Mouse (Mus musculus): ENCODE results near the gene Shf. TPM values are rescaled to one million over a fixed set of nuclear protein-coding genes. Genes with fewer than 3 reads are reported as not detected.
A peak's percentile ranks its signal among the peaks of the same experiment; 100 is the strongest.
"Not testable (repeated sequence)": the region's sequence is repeated elsewhere in the genome, so short reads cannot be mapped to it uniquely, and the experiment has no call there.

Shf gene
- 11.2 and 12.0 TPM in 2 replicates for polyA plus RNA-seq (2015; fragmentation: Nextera tagmentation; extraction: Ambion mirVana)

DNA sequence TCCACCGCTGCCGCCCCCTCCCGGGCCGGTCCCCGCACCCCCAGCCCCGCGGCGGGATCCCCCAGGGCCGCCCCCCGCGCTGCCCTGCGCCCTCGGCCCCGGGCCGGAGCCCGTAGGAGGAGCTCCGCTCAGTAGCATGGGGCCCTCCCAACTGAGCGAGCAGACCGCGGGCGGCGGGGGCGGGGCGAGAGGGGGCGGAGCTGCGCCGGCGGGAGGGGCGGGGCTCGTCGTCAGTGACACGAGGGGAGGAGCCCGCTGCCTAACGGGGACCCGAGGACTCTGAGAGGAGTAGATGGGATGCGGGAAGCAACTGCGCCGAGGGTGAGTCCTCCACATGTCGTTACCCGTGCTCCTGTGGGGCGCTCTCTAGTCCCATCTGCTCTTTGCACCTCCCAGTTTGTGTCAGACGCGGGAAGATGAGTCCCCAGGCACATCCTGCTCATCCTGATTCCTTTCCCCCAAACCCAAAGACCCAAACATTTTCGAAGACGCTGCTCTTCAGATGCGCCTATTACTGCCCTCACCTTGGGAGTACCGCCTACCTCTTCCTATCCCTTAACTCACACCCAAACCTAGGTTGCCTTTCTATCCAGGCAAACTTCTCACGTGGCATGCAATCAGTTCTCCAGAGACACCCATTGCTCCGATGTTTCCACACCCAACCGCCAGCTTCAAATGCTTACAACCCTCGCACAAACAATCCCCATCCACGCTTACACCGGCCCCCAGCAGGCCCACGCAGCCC lies at the start of gene Shf:
Shf (minus strand) TSS at position 168 of the 745 bp plus-strand sequence.
- Histone ChIP-seq H3K9me3 (replicated peaks) (no peaks in the 10 kb centered on the region), H3K9ac (replicated peaks) (peak within 1 kb of the TSS; percentile 96), H3K27me3 (replicated peaks) (no peaks in the 10 kb centered on the region), H3K4me3 (replicated peaks) (peak within 1 kb of the TSS; percentile 91), H3K4me2 (peak within 1 kb of the TSS; percentile 68), H3K27ac (replicated peaks) (peak within 1 kb of the TSS; percentile 78), H3K36me3 (no peaks in the 10 kb centered on the region), H3K4me1 (peaks cover 38% of the 10 kb centered on the region)
- ATAC-seq (ENCODE audit: low FRiP score), result peak; percentile 92
- WGBS, result under 1% methylated on average over 30 of the region's 54 CpGs

DNA sequence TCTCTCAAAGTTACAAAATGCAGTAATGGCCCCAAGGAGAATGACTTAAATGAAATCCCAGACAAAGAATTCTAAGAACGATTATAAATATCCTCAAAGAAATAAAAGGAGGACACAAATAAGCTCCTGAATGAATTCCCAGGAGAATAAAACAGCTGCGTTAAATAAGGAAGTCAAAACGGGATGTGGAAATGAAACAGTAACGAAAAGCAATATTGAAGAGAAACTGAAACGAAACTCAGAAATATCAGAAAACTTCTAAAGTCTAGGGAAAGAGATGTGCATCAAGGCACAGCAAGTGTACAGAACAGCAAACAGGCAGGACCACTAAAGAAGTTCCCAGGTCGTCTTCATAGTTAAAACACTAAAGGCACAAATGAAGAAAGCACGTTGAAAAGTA lies 40.0 kb upstream of the Shf start:
- Histone ChIP-seq H3K36me3 (no peaks in the 10 kb centered on the region), H3K27ac (replicated peaks) (no peak overlapping the region), H3K4me3 (replicated peaks) (no peak overlapping the region), H3K9me3 (replicated peaks) (no peaks in the 10 kb centered on the region), H3K27me3 (replicated peaks) (no peaks in the 10 kb centered on the region), H3K4me2 (no peak overlapping the region), H3K9ac (replicated peaks) (no peak overlapping the region), H3K4me1 (no peaks in the 10 kb centered on the region)
- WGBS, result 82% methylated on average over 7 of the region's 7 CpGs
- ATAC-seq (ENCODE audit: low FRiP score), result no peak

DNA sequence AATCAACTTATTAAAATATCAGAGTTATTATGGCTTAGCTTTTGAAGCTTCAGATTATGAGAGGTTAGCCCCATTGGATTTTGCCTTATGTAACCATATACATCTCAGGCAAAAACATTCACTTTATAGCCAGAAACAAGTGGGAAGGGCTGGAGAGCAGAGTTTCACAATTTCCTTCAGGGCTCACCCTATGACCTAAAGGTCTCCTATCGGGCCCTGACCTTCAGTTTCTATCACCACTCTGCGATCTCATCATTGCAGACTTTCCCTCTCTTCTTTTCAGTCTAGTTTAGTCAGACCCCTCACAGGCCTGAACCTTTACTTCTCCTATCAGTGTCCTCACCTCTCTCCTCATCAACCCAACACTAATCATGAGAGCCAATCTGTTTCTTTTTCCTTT lies 38.6 kb upstream of the Shf start:
- 90% methylated on average over 2 of the region's 2 CpGs for WGBS
- Histone ChIP-seq H3K4me2 (no peak overlapping the region), H3K27me3 (replicated peaks) (no peaks in the 10 kb centered on the region), H3K4me1 (no peaks in the 10 kb centered on the region), H3K27ac (replicated peaks) (no peak overlapping the region), H3K9me3 (replicated peaks) (no peaks in the 10 kb centered on the region), H3K4me3 (replicated peaks) (no peak overlapping the region), H3K36me3 (no peaks in the 10 kb centered on the region), H3K9ac (replicated peaks) (no peak overlapping the region)
- ATAC-seq (ENCODE audit: low FRiP score), result no peak

DNA sequence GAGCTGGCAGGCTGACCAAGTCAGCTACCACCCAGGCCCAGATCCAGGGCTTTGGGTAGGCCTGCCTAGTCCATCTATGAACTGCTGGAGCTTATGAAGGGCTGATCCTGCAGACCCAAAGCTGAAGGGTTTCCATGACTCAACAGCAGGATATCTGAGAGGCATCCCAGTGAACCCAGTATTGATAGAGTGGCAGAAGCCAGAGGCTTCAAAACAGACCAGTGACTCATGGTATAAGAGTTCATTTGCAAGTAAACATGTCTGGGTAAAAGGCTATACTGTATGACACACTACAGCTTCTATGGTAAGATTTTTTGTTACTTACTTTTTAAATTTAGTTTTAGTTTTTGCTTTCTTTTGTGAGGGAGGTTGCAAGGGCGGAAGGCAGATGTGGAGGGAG lies 27.2 kb upstream of the Shf start:
- ATAC-seq (ENCODE audit: low FRiP score), result no peak

DNA sequence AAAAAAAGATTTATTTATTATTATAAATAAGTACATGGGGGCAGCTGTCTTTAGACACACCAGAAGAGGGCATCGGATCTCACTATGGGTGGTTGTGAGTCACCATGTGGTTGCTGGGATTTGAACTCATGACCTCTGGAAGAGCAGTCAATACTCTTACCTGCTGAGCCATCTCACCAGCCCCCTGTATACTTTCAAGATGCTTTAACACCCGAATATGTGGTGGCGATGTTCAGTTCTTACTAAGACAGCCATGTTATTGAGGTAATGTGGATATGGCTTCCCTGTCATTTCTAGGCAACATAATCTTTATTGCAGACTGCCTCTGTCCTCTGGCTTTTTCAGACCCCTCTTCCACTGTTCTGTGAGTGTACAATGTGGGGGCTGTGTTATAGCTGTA lies 18.2 kb upstream of the Shf start:
- not testable (repeated sequence) for H3K4me2 ChIP-seq; H3K9me3 ChIP-seq (replicated peaks); ATAC-seq (ENCODE audit: low FRiP score); H3K9ac ChIP-seq (replicated peaks); H3K27me3 ChIP-seq (replicated peaks); H3K4me3 ChIP-seq (replicated peaks); H3K4me1 ChIP-seq; H3K36me3 ChIP-seq; H3K27ac ChIP-seq (replicated peaks)
- 96% methylated on average over 3 of the region's 3 CpGs for WGBS

More for the DNA sequence above, 27.2 kb upstream of the Shf start:
- Histone ChIP-seq H3K4me2 (no peak overlapping the region), H3K27me3 (replicated peaks) (no peaks in the 10 kb centered on the region), H3K4me3 (replicated peaks) (no peak overlapping the region), H3K36me3 (no peaks in the 10 kb centered on the region), H3K27ac (replicated peaks) (no peak overlapping the region), H3K4me1 (no peaks in the 10 kb centered on the region), H3K9me3 (replicated peaks) (no peaks in the 10 kb centered on the region), H3K9ac (replicated peaks) (no peak overlapping the region)
- WGBS, result 97% methylated on average over 1 of the region's 1 CpGs

DNA sequence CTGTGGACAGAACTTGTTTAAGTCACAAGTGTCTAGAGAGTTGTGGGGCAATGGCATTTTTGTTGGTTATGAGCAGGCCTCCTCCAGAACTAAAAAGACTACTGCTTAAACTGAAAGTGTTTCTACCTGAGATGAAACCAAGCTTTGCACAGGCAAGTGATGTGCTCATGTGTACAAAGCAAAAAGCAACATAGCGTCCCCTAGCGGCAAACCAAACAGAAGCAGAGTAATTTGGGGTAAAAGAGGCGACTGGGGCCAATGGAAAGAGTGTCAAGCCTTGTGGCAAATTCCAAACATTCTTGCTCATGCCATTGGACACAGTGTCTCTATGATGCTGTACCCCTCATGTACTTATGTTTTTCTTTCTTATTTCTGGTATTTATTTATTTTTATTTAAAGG lies 16.1 kb upstream of the Shf start:
- H3K4me3 ChIP-seq (replicated peaks), result no peak overlapping the region
- H3K9ac ChIP-seq (replicated peaks), result no peak overlapping the region
- no peaks in the 10 kb centered on the region for H3K36me3 ChIP-seq
- H3K4me1 ChIP-seq, result no peaks in the 10 kb centered on the region
- no peaks in the 10 kb centered on the region for H3K9me3 ChIP-seq (replicated peaks)
- WGBS, result 45% methylated on average over 3 of the region's 3 CpGs
- H3K4me2 ChIP-seq, result no peak overlapping the region
- ATAC-seq (ENCODE audit: low FRiP score), result no peak
- H3K27me3 ChIP-seq (replicated peaks), result no peaks in the 10 kb centered on the region
- H3K27ac ChIP-seq (replicated peaks), result no peak overlapping the region

DNA sequence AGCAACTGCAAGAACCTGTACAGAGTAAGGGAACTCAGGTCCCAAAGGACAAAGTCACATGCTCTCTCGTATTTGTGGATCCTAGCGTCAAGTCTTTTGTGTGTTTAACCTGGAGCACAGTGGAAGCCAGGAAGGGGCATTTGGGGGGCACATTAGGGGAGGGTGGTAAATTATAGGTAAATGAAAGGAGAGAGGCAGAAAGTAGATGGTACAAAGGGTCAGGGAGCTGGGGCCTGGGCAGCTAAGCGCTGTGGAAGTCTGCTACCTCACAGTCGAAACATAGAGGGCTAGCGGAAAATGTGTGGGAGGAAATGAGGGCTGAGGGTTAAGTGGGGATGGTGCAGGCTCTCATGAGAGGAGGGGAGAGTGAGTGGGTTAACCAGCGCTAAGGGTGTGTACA lies 13.2 kb upstream of the Shf start:
- Histone ChIP-seq H3K4me3 (replicated peaks) (no peak overlapping the region), H3K27ac (replicated peaks) (no peak overlapping the region), H3K9me3 (replicated peaks) (no peaks in the 10 kb centered on the region), H3K4me1 (peaks cover 8% of the 10 kb centered on the region; the same call in 1 of the 2 replicates), H3K4me2 (no peak overlapping the region), H3K9ac (replicated peaks) (no peak overlapping the region), H3K36me3 (no peaks in the 10 kb centered on the region), H3K27me3 (replicated peaks) (no peaks in the 10 kb centered on the region)
- WGBS, result 78% methylated on average over 6 of the region's 6 CpGs
- ATAC-seq (ENCODE audit: low FRiP score), result no peak

DNA sequence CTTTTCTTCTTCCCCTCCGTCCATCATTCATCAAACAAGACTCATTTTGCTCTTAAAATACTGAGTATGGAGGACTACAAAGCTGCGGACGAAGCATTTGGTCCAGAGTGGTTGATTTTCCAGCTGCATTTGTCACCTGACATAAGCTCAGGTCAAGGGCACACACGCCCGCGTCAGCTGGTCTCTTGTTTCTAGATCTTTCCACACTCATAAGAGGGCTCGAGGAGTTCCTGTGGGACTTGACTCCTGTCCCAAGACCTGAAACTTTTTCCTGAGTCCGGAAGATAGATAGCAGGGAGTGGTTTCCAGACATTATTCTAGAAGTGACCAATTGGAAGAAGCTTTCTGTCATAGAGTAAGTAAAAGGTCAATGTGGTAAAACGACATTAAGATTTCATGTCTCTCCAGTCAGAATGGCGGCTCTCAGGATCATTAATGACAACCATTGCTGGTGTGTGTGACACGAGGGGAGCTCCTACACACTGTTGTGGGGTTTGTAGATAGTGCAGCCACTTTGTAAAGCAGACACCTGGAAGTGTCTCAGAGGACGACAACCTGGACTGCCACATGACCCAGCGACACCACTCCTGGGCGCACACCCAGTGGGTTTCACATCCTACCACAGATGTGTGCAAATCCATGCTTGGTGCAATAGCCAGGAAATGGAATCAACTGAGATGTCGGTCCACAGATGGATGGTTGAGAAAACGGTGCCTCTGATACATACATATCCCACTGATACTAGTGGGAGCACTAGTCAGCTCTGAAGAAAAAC lies 12.6 kb upstream of the Shf start:
- Histone ChIP-seq H3K27me3 (replicated peaks) (no peaks in the 10 kb centered on the region), H3K4me1 (peaks cover 8% of the 10 kb centered on the region; the same call in 1 of the 2 replicates), H3K36me3 (no peaks in the 10 kb centered on the region), H3K27ac (replicated peaks) (no peak overlapping the region), H3K4me2 (no peak overlapping the region), H3K9ac (replicated peaks) (no peak overlapping the region), H3K4me3 (replicated peaks) (no peak overlapping the region), H3K9me3 (replicated peaks) (no peaks in the 10 kb centered on the region)
- ATAC-seq (ENCODE audit: low FRiP score), result no peak
- 77% methylated on average over 16 of the region's 16 CpGs for WGBS

DNA sequence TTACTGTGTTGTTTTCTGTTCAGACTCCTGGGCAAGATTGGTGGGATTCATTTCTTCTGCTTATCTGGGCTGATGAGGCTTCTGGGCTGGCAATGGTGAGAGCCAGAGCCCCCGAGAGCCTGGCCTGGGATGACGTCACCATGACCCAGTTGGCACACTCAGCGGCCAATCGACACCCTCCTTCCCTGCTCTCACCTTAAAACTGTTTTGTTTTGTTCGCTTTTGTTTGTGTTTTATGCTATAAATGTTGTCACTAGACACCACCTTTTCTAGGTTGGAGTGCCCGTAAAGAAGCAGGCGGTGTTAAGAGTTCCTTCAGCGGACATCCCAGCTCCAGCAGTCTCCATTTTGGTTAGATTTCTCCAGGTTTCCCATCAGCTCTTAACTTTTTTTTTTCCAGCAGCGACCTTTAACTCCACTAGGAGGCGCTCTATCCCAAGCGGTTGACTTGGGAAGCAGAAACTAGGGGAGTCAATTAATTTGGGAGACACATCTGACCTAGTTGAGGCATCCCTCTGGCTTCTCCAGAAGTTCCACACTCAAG lies 11.9 kb upstream of the Shf start:
- Histone ChIP-seq H3K27me3 (replicated peaks) (no peaks in the 10 kb centered on the region), H3K4me3 (replicated peaks) (peak overlapping the region; percentile 27), H3K9me3 (replicated peaks) (no peaks in the 10 kb centered on the region), H3K36me3 (no peaks in the 10 kb centered on the region), H3K27ac (replicated peaks) (no peak overlapping the region), H3K9ac (replicated peaks) (no peak overlapping the region), H3K4me2 (peak overlapping the region; percentile 51), H3K4me1 (peaks cover 11% of the 10 kb centered on the region)
- ATAC-seq (ENCODE audit: low FRiP score), result no peak
- WGBS, result 10% methylated on average over 11 of the region's 11 CpGs

DNA sequence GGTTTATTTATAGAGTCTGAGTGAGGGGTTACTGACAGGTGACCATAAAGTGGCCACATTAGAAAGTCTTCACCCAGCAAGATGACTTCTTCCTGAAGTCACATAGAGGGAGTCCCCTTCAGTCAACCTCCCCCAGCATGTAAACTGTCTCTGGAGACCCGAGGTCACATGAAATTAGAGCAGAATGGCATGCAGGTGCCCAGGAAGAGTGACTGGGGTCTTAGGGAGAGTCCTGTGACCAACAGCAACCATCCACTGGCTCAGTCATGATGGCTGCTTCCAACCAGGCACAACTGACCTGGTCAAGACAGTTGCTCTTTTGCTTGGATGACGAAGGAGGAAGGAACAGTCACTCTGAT lies 10.3 kb upstream of the Shf start:
- no peak for ATAC-seq (ENCODE audit: low FRiP score)
- Histone ChIP-seq H3K4me1 (peaks cover 16% of the 10 kb centered on the region), H3K27me3 (replicated peaks) (no peaks in the 10 kb centered on the region), H3K9ac (replicated peaks) (no peak overlapping the region), H3K27ac (replicated peaks) (no peak overlapping the region; the same call in 1 of the 2 replicates), H3K4me3 (replicated peaks) (no peak overlapping the region), H3K36me3 (no peaks in the 10 kb centered on the region), H3K9me3 (replicated peaks) (no peaks in the 10 kb centered on the region), H3K4me2 (no peak overlapping the region)
- 50% methylated on average over 2 of the region's 2 CpGs for WGBS

DNA sequence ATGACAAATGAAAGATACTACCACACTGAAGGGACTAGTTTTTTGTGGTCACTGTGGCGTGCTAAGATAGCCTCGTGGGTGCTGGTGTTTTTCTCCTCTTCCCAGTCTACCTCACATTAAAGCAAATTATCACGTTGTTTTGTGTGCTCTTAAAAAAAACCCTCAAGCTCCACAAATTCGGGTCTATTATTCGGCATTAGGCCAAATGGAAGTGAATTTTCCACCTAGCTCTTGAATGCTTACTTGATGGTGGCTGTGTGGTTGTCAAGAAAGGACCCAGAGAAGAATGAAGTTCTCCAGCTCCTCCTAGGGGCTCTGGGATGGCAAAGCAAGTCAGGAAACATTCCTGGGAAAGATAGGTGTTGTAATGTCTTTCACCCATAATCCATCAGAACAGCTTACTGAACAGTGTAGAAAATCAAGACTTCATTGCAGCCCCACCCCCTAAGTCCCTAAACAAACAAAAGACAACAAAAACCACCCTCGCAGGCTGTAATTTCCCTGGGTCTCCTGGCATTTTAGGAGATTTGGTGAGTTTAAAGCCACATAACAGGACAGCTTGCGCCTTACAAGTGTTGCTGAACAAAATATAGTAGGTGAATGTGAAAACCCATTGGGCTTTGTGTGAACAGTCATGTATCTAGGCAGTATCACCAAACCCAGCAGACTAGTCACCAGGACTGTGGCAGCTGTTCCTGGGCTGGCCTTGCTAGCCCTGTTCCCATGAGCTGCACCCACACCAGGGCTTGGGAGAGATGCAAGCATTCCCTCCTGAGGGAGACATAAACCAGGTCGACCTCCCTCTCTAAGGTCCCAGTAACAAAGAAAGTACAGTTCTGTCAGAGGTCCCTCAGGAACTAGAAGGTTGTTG lies 9.7 kb upstream of the Shf start:
- Histone ChIP-seq H3K9me3 (replicated peaks) (no peaks in the 10 kb centered on the region), H3K4me2 (peak overlapping the region; percentile 53), H3K27ac (replicated peaks) (peak overlapping the region; percentile 96), H3K27me3 (replicated peaks) (no peaks in the 10 kb centered on the region), H3K4me1 (peaks cover 18% of the 10 kb centered on the region), H3K4me3 (replicated peaks) (peak overlapping the region; percentile 60), H3K9ac (replicated peaks) (no peak overlapping the region), H3K36me3 (no peaks in the 10 kb centered on the region)
- 20% methylated on average over 8 of the region's 8 CpGs for WGBS
- no peak for ATAC-seq (ENCODE audit: low FRiP score)
